Mouse (Mus musculus): ENCODE measurements at regions not wholly inside any gene's neighbourhood (a gene's known extent, or its start where the extent isn't known, plus 50 kb on each side); places are given as distances from the start of the nearest gene placed in this dataset.

DNA sequence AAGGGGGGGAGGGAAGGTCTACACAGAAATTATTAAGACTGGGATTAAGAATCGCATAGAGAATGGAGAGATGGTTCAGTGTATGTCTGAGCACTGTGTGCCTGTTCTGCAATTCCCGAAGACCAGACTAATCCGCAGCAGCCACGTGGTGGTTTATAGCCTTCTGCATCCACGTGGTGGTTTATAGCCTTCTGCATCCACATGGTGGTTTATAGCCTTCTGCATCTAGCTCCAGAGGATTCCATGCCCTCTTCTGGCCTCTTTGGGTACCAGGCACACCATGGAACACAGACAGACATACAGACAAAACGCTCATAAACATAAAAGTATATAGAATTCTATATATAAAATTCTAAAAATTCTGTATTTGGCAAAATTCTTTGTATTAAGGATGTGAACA is 94.1 kb upstream of the Irx3 start:
- no peaks in the 10 kb centered on the region for H3K9me3 ChIP-seq (ENCODE audit: low read length)
- 63% methylated on average over 6 of the region's 6 CpGs for WGBS
- H3K4me1 ChIP-seq (ENCODE audit: insufficient read depth, low read length), result no peaks in the 10 kb centered on the region
- H3K36me3 ChIP-seq (ENCODE audit: insufficient read depth, low read length), result no peaks in the 10 kb centered on the region
- H3K27ac ChIP-seq (ENCODE audit: low read depth, low read length), result no peak overlapping the region
- no peak for ATAC-seq (ENCODE audit: low FRiP score)
- no peak for DNase-seq (ENCODE audit: low spot score)
- no peak overlapping the region for H3K9ac ChIP-seq (replicated peaks; ENCODE audit: low read length, poor library complexity, severe bottlenecking)
- H3K4me2 ChIP-seq (ENCODE audit: low read depth, low read length, poor library complexity, severe bottlenecking), result no peak overlapping the region
- TF ChIP-seq CTCF (IDR thresholded peaks at IDR 0.05), result no peak
- H3K4me3 ChIP-seq (ENCODE audit: low read depth, low read length), result no peak overlapping the region
- no peaks in the 10 kb centered on the region for H3K27me3 ChIP-seq (ENCODE audit: insufficient read depth, low read length)

GRCm38 (mm10) chr8:91884862-91885261 is 83.0 kb upstream of the Irx3 start:
- H3K9ac ChIP-seq (replicated peaks; ENCODE audit: low read length, poor library complexity, severe bottlenecking), result no peak overlapping the region
- WGBS, result 97% methylated on average over 2 of the region's 2 CpGs

GRCm38 (mm10) chr8:91884325-91884724 is 82.5 kb upstream of the Irx3 start:
- no peak for DNase-seq (ENCODE audit: low spot score)
- Histone ChIP-seq H3K9me3 (ENCODE audit: low read length) (peaks cover 7% of the 10 kb centered on the region; the same call in 1 of the 2 replicates), H3K4me3 (ENCODE audit: low read depth, low read length) (no peak overlapping the region), H3K4me2 (ENCODE audit: low read depth, low read length, poor library complexity, severe bottlenecking) (no peak overlapping the region), H3K9ac (replicated peaks; ENCODE audit: low read length, poor library complexity, severe bottlenecking) (no peak overlapping the region), H3K36me3 (ENCODE audit: insufficient read depth, low read length) (no peaks in the 10 kb centered on the region), H3K27me3 (ENCODE audit: insufficient read depth, low read length) (no peaks in the 10 kb centered on the region; the same call in 1 of the 2 replicates), H3K27ac (ENCODE audit: low read depth, low read length) (no peak overlapping the region), H3K4me1 (ENCODE audit: insufficient read depth, low read length) (no peaks in the 10 kb centered on the region)
- 75% methylated on average over 3 of the region's 3 CpGs for WGBS
- TF ChIP-seq CTCF (IDR thresholded peaks at IDR 0.05), result no peak
- no peak for ATAC-seq (ENCODE audit: low FRiP score)

More at GRCm38 (mm10) chr8:91884862-91885261, 83.0 kb upstream of the Irx3 start:
- DNase-seq (ENCODE audit: low spot score) (no peak), ATAC-seq (ENCODE audit: low FRiP score) (no peak)
- no peak overlapping the region for H3K4me3 ChIP-seq (ENCODE audit: low read depth, low read length)
- no peak overlapping the region for H3K27ac ChIP-seq (ENCODE audit: low read depth, low read length)
- peaks cover 7% of the 10 kb centered on the region; the same call in 1 of the 2 replicates for H3K9me3 ChIP-seq (ENCODE audit: low read length)
- H3K4me1 ChIP-seq (ENCODE audit: insufficient read depth, low read length), result no peaks in the 10 kb centered on the region
- no peak overlapping the region for H3K4me2 ChIP-seq (ENCODE audit: low read depth, low read length, poor library complexity, severe bottlenecking)
- H3K36me3 ChIP-seq (ENCODE audit: insufficient read depth, low read length), result no peaks in the 10 kb centered on the region
- H3K27me3 ChIP-seq (ENCODE audit: insufficient read depth, low read length), result no peaks in the 10 kb centered on the region; the same call in 1 of the 2 replicates
- no peak for TF ChIP-seq CTCF (IDR thresholded peaks at IDR 0.05)

GRCm38 (mm10) chr8:91883012-91883411 is 81.1 kb upstream of the Irx3 start:
- ATAC-seq (ENCODE audit: low FRiP score) (no peak), DNase-seq (ENCODE audit: low spot score) (no peak)
- 76% methylated on average over 4 of the region's 4 CpGs for WGBS

GRCm38 (mm10) chr8:91878886-91879285 is 77.0 kb upstream of the Irx3 start:
- no peak for ATAC-seq (ENCODE audit: low FRiP score)
- no peak for TF ChIP-seq CTCF (IDR thresholded peaks at IDR 0.05)

More at GRCm38 (mm10) chr8:91883012-91883411, 81.1 kb upstream of the Irx3 start:
- Histone ChIP-seq H3K9me3 (ENCODE audit: low read length) (no peaks in the 10 kb centered on the region), H3K9ac (replicated peaks; ENCODE audit: low read length, poor library complexity, severe bottlenecking) (no peak overlapping the region), H3K4me1 (ENCODE audit: insufficient read depth, low read length) (no peaks in the 10 kb centered on the region), H3K4me2 (ENCODE audit: low read depth, low read length, poor library complexity, severe bottlenecking) (no peak overlapping the region), H3K27me3 (ENCODE audit: insufficient read depth, low read length) (no peaks in the 10 kb centered on the region; the same call in 1 of the 2 replicates), H3K27ac (ENCODE audit: low read depth, low read length) (no peak overlapping the region), H3K4me3 (ENCODE audit: low read depth, low read length) (no peak overlapping the region), H3K36me3 (ENCODE audit: insufficient read depth, low read length) (no peaks in the 10 kb centered on the region)
- TF ChIP-seq CTCF (IDR thresholded peaks at IDR 0.05), result no peak

GRCm38 (mm10) chr8:91876161-91876560 is 74.3 kb upstream of the Irx3 start:
- no peak overlapping the region for H3K4me3 ChIP-seq (ENCODE audit: low read depth, low read length)
- H3K9me3 ChIP-seq (ENCODE audit: low read length), result no peaks in the 10 kb centered on the region
- 0 out of 2 replicates have a peak, but pooled peaks cover 10% of the 10 kb centered on the region for H3K27me3 ChIP-seq (ENCODE audit: insufficient read depth, low read length)
- H3K36me3 ChIP-seq (ENCODE audit: insufficient read depth, low read length), result no peaks in the 10 kb centered on the region
- no peak overlapping the region for H3K9ac ChIP-seq (replicated peaks; ENCODE audit: low read length, poor library complexity, severe bottlenecking)
- no peak overlapping the region for H3K27ac ChIP-seq (ENCODE audit: low read depth, low read length)
- TF ChIP-seq CTCF (IDR thresholded peaks at IDR 0.05), result no peak
- no peak for ATAC-seq (ENCODE audit: low FRiP score)
- no peaks in the 10 kb centered on the region; the same call in 1 of the 2 replicates for H3K4me1 ChIP-seq (ENCODE audit: insufficient read depth, low read length)
- no peak for DNase-seq (ENCODE audit: low spot score)
- 29% methylated on average over 15 of the region's 15 CpGs for WGBS
- no peak overlapping the region for H3K4me2 ChIP-seq (ENCODE audit: low read depth, low read length, poor library complexity, severe bottlenecking)

More at GRCm38 (mm10) chr8:91878886-91879285, 77.0 kb upstream of the Irx3 start:
- no peak for DNase-seq (ENCODE audit: low spot score)
- H3K4me1 ChIP-seq (ENCODE audit: insufficient read depth, low read length), result no peaks in the 10 kb centered on the region; the same call in 1 of the 2 replicates
- no peaks in the 10 kb centered on the region for H3K36me3 ChIP-seq (ENCODE audit: insufficient read depth, low read length)
- WGBS, result 95% methylated on average over 5 of the region's 5 CpGs
- H3K9ac ChIP-seq (replicated peaks; ENCODE audit: low read length, poor library complexity, severe bottlenecking), result no peak overlapping the region
- H3K27me3 ChIP-seq (ENCODE audit: insufficient read depth, low read length), result 0 out of 2 replicates have a peak, but pooled peaks cover 7% of the 10 kb centered on the region
- H3K9me3 ChIP-seq (ENCODE audit: low read length), result no peaks in the 10 kb centered on the region
- no peak overlapping the region for H3K4me2 ChIP-seq (ENCODE audit: low read depth, low read length, poor library complexity, severe bottlenecking)
- H3K27ac ChIP-seq (ENCODE audit: low read depth, low read length), result no peak overlapping the region
- no peak overlapping the region for H3K4me3 ChIP-seq (ENCODE audit: low read depth, low read length)

All from midbrain, postnatal 0 days (tissue).